Comparison of ENCODE assay signal across 15 mouse cellular contexts in genomic region chr17:84550902-84551877, GRCm38 (mm10). TPM values are rescaled to one million over a fixed set of nuclear protein-coding genes. Genes with fewer than 3 reads are reported as not detected.
DNase-seq lines count a peak whose midpoint lies in the region; ATAC-seq lines count a peak whose summit lies in the region.
"Had no signal": no experiment of that assay in that cellular context is flagged by ENCODE, and none has a peak within 500 bp of the region (broad histone marks: within the 10 kb centered on the region; RNA-seq: fewer than 3 reads in every experiment).

No protein-coding gene starts in this region.

- WGBS in hindbrain, embryonic 11.5 days = 44% methylated on average over 5 of the region's 5 CpGs
- WGBS in midbrain, embryonic 15.5 days = 35% methylated on average over 5 of the region's 5 CpGs
- 69% methylated on average over 5 of the region's 5 CpGs for WGBS in liver, embryonic 11.5 days

- H3K9me3 ChIP-seq in hindbrain, embryonic 11.5 days (ENCODE audit: control insufficient read depth, low read length) = no peaks in the 10 kb centered on the region
- H3K9me3 ChIP-seq in midbrain, embryonic 15.5 days = no peaks in the 10 kb centered on the region
- no peaks in the 10 kb centered on the region for H3K9me3 ChIP-seq in liver, embryonic 11.5 days (ENCODE audit: control insufficient read depth, low read length)
- H3K9me3 ChIP-seq: stomach, embryonic 15.5 days had no signal

- H3K9ac ChIP-seq in hindbrain, embryonic 11.5 days (ENCODE audit: low read depth, low read length) = no peak overlapping the region
- H3K9ac ChIP-seq in midbrain, embryonic 15.5 days = no peak overlapping the region
- H3K9ac ChIP-seq in liver, embryonic 11.5 days (ENCODE audit: low read depth, low read length) = no peak overlapping the region
- H3K9ac ChIP-seq: stomach, embryonic 15.5 days had no signal

- intact Hi-C loops in heart, postnatal 25 days (cut with DNase I) = no loop called here

- peak overlapping the region; percentile 58; the same call in 1 of the 2 replicates for H3K27ac ChIP-seq in hindbrain, embryonic 11.5 days (ENCODE audit: low read depth, low read length)
- H3K27ac ChIP-seq in midbrain, embryonic 15.5 days = peak overlapping the region; percentile 83
- no peak overlapping the region for H3K27ac ChIP-seq in liver, embryonic 11.5 days (ENCODE audit: low read depth, low read length)
- H3K27ac ChIP-seq: stomach, embryonic 15.5 days had no signal

- no peaks in the 10 kb centered on the region for H3K36me3 ChIP-seq in hindbrain, embryonic 11.5 days (ENCODE audit: control insufficient read depth, insufficient read depth, low read length)
- H3K36me3 ChIP-seq in midbrain, embryonic 15.5 days (replicated peaks) = no peaks in the 10 kb centered on the region
- H3K36me3 ChIP-seq in liver, embryonic 11.5 days (ENCODE audit: control insufficient read depth, insufficient read depth, low read length) = no peaks in the 10 kb centered on the region
- H3K36me3 ChIP-seq: stomach, embryonic 15.5 days had no signal

- peak; percentile 92 for ATAC-seq in hindbrain, embryonic 11.5 days (ENCODE audit: low FRiP score)
- peak; percentile 96 for ATAC-seq in midbrain, embryonic 15.5 days (replicated peaks)
- no peak for ATAC-seq in liver, embryonic 11.5 days (replicated peaks; ENCODE audit: low FRiP score)

- 0 out of 2 replicates have a peak overlapping the region, but pooled peaks have one; percentile 4 for H3K4me2 ChIP-seq in hindbrain, embryonic 11.5 days (replicated peaks; ENCODE audit: low read depth, low read length)
- H3K4me2 ChIP-seq in midbrain, embryonic 15.5 days = peak overlapping the region; percentile 17; the same call in 1 of the 2 replicates
- no peak overlapping the region for H3K4me2 ChIP-seq in liver, embryonic 11.5 days
- H3K4me2 ChIP-seq: stomach, embryonic 15.5 days had no signal

- peaks cover 8% of the 10 kb centered on the region; the same call in 1 of the 2 replicates for H3K4me1 ChIP-seq in hindbrain, embryonic 11.5 days (replicated peaks; ENCODE audit: control insufficient read depth, insufficient read depth, low read length)
- H3K4me1 ChIP-seq in midbrain, embryonic 15.5 days = peaks cover 22% of the 10 kb centered on the region
- no peaks in the 10 kb centered on the region for H3K4me1 ChIP-seq in liver, embryonic 11.5 days (replicated peaks; ENCODE audit: control insufficient read depth, insufficient read depth, low read length)
- H3K4me1 ChIP-seq: stomach, embryonic 15.5 days had no signal

- peak; percentile 49 for DNase-seq in brain, embryonic 18.5 days (ENCODE audit: low read depth, low spot score)
- peak; percentile 34 for DNase-seq in embryo, embryonic 11.5 days (ENCODE audit: low read depth, low spot score)
- peak; percentile 69 for DNase-seq in hindbrain, embryonic 11.5 days (ENCODE audit: low spot score)
- DNase-seq in heart, postnatal 25 days (ENCODE audit: low spot score) = no peak
- DNase-seq in liver, embryonic 11.5 days (ENCODE audit: low spot score) = no peak
- no peak for DNase-seq in spleen, postnatal 10 days (ENCODE audit: low spot score in 2 of 2)
- no peak for DNase-seq in lung, adult 18-20 months
- DNase-seq: adrenal gland, postnatal 36 days; cerebellum, adult 9-10 months; heart, adult 18-20 months; kidney, postnatal 4 days; lung, adult 2 months; right cerebral cortex, postnatal 14 days had no signal

- no peak overlapping the region for H3K4me3 ChIP-seq in hindbrain, embryonic 11.5 days (ENCODE audit: low read depth, low read length)
- H3K4me3 ChIP-seq in midbrain, embryonic 15.5 days = no peak overlapping the region
- H3K4me3 ChIP-seq in liver, embryonic 11.5 days (ENCODE audit: low read depth, low read length) = no peak overlapping the region
- H3K4me3 ChIP-seq: stomach, embryonic 15.5 days had no signal

- H3K27me3 ChIP-seq in hindbrain, embryonic 11.5 days (ENCODE audit: control insufficient read depth, insufficient read depth, low read length) = no peaks in the 10 kb centered on the region
- no peaks in the 10 kb centered on the region for H3K27me3 ChIP-seq in midbrain, embryonic 15.5 days (replicated peaks)
- no peaks in the 10 kb centered on the region for H3K27me3 ChIP-seq in liver, embryonic 11.5 days (replicated peaks; ENCODE audit: control insufficient read depth, insufficient read depth, low read length)
- H3K27me3 ChIP-seq: stomach, embryonic 15.5 days had no signal

RNA-seq across cellular contexts. Expression of gene Plekhh2, which starts 39.5 kb away (rescaled TPM):
- polyA plus RNA-seq in hindbrain, embryonic 11.5 days (2014; fragmentation: Nextera tagmentation; extraction: Ambion mirVana) = 2.3 and 3.4 TPM in 2 replicates
- 2.2 and 2.6 TPM in 2 replicates for polyA plus RNA-seq in midbrain, embryonic 15.5 days (2015; fragmentation: Nextera tagmentation; extraction: Ambion mirVana)
- 1 to 10 TPM; 2.1 TPM for total RNA-seq in heart, postnatal 25 days (2021)
- polyA plus RNA-seq in liver, embryonic 11.5 days (2014; fragmentation: Nextera tagmentation; extraction: Ambion mirVana) = 2.1 and 2.4 TPM in 2 replicates

Comparison
In these comparisons a context has a peak if more than half of its experiments do, and no peak if none do; other contexts are left out.
1. DNase-seq: peak in brain, embryonic 18.5 days (single experiment), embryo, embryonic 11.5 days (single experiment) and hindbrain, embryonic 11.5 days (single experiment); none in heart, postnatal 25 days (single experiment), liver, embryonic 11.5 days (single experiment), spleen, postnatal 10 days (0 of 2) and lung, adult 18-20 months (0 of 2).